Mouse (Mus musculus) R1 (cell line): Measurements from ENCODE around the gene Lrrc1.

Experiments
- DNase-seq: peaks from one replicate; pipeline ENCODE4 v3.0.0-alpha.2; 2018; ENCODE audit warnings: low read depth, low spot score

The Lrrc1 gene

DNA sequence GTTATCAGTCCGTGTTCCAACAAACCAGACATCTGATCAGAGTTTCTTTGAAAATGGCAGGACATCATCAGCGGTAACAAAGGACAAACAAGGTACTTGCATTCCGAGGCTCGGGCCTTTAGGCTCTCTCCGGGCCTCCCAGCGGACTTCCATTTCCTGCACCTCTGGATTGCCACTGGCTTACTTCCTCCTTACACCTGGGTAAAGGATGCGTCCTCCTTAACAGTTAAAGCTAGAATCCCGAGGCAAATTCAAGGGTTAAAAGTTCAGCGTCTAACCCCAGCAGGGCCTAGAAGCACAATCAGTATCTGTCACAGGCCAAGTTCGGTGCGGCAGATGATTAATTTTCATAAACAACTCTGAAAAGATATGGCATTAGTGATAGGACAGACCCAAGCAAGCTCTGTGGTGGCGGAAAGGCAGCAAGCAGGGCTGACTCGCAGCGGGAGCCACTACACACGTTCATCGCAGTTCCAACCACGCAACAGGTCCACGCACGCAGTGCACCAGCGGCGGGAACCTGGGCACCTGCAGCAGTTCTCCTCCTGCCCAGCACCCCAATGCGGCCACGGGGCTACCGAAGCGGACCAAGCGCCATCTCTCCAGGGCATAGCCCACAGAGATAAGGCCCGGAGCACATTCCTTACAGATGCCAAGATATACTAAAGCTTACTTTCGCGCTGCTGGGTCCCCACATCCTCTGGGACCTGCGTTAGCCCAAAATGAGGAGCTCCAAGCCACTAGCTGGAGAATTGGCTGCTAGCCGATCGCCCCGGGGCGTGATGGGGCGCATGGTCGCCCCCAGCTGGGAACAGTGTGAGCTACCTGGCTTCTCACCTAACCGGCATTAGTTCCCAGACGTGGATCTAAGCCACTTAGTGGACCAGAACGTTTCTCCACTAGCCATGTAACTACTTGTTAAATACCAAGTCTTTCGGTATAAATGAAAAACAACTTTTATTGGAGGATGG, 1.0 kb downstream of the Lrrc1 start:
- peak; percentile 51 for DNase-seq

- no peak for DNase-seq
Observed at GRCm38 (mm10) chr9:77541556-77541955, 3.1 kb downstream of the Lrrc1 start.

- DNase-seq: no peak
Observed at GRCm38 (mm10) chr9:77539232-77539631, 5.4 kb downstream of the Lrrc1 start.

DNA sequence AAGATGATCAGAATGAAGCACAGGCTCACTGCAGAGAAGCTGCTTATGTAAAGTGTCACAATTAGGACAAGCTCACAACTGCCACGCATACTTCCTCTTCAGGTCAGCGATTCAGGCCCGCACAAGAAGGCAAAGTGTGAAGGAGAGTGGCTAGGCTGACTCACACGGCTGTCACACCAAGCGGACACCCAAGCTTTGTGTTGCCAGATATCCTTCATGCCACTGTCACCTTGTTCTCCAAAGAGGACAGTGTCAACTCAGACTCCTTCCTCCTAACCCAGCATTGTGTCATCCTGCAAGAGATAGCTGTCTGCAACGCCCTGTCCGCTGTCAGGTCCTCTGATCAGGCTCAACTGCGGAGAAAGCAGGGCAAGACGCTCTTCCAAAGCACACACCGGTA, 7.3 kb downstream of the Lrrc1 start:
- no peak for DNase-seq

DNA sequence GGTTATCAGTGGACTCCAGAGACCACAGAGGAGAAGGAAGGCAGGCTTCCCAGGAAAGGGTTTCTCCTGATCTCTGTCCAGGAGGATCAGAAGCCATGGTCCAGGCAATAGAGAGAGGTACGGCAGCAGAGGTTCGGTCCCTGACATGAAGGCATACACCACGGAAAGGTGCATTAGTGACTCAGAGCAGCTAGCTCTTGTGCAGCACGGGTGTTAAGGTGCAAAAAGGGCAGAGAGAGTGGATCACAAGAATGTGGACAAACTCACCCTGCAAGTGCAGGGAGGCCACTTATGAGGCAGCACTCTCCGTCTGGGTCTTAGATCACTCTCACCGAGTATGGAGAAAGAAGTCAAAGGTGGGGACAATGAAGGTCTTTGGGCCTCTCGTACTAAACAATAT, 7.8 kb downstream of the Lrrc1 start:
- no peak for DNase-seq

- DNase-seq: no peak
Observed at GRCm38 (mm10) chr9:77536286-77536685, 8.4 kb downstream of the Lrrc1 start.

DNA sequence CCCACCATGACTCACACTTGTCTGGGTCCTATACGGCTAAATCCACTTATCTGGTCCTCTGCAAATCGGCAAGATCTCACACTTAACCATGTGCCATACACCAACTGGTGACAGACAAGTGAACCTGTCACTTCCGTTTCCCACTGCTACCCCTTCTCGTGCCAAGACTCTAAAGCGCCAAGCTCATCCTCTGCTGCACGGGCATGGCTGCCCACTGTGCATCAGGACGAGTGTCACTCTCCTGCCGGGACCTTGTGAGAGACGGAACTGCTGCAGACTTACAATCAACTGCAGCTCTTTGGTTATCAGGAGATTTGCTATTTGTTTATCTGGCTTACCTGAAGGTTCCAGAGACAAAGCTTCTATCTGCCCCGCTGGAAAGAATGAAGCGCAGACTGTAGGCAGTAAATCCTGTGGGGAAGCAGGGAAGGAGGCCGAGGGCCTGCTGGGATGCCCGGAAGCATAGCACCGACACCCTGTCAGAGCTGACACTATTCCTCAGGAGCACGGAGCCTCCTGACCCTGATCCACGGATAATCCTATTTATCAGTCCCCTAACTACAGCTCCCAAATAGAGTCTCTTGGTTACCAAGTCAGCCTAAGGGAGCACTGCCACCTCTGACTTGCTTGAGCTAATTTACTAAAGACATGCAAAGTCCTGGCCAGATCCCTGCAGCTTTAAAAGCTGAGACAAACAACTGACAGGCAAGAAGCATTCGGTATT, 9.5 kb downstream of the Lrrc1 start:
- no peak for DNase-seq

- no peak for DNase-seq
Observed at GRCm38 (mm10) chr9:77528379-77529041, 16.2 kb downstream of the Lrrc1 start.

- no peak for DNase-seq
Observed at GRCm38 (mm10) chr9:77527170-77527569, 17.5 kb downstream of the Lrrc1 start.

- DNase-seq: no peak
Observed at GRCm38 (mm10) chr9:77526715-77527114, 18.0 kb downstream of the Lrrc1 start.

DNA sequence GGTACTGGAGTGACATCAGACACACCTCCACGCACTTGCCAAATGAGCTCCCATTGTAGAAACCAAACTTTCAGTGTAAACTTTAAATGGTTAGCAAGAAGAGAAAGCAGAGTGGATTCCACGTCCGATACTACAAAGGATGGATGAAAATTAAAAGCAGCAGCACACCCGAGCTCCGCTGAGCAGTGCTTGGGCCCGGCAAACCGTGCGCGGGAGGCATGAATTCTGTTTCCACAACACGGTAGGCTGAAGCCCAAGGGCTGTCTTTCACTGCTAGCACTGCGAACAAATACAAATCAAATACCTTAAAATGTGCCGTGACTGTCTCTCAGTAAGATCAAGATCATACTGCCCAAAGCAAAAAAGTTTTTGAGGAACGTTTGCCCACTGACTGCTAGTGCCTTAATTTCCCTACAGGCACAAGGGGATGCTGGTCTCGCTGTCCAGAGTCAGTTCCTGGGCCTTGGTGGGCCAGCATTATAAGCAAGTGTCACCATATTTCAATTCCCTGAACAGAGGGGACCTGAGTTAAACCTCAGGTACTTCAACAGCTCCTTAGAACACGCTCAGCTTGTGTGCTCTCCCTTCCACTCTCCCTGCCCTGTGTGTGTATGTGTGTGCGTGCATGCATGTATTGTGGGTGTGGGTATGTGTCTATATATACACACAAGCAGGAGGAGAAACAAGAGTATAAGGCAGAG, 18.9 kb downstream of the Lrrc1 start:
- no peak for DNase-seq

- no peak for DNase-seq
Observed at GRCm38 (mm10) chr9:77523793-77524192, 20.9 kb downstream of the Lrrc1 start.

GRCm38 (mm10) chr9:77522476-77522875, 22.2 kb downstream of the Lrrc1 start:
- DNase-seq: no peak

GRCm38 (mm10) chr9:77519198-77519597, 25.5 kb downstream of the Lrrc1 start:
- DNase-seq: no peak

GRCm38 (mm10) chr9:77516782-77517364, 27.8 kb downstream of the Lrrc1 start:
- no peak for DNase-seq

GRCm38 (mm10) chr9:77513892-77514291, 30.8 kb downstream of the Lrrc1 start:
- DNase-seq: no peak

- no peak for DNase-seq
Observed at GRCm38 (mm10) chr9:77512220-77512619, 32.5 kb downstream of the Lrrc1 start.

- DNase-seq: no peak
Observed at GRCm38 (mm10) chr9:77510574-77510973, 34.1 kb downstream of the Lrrc1 start.

DNA sequence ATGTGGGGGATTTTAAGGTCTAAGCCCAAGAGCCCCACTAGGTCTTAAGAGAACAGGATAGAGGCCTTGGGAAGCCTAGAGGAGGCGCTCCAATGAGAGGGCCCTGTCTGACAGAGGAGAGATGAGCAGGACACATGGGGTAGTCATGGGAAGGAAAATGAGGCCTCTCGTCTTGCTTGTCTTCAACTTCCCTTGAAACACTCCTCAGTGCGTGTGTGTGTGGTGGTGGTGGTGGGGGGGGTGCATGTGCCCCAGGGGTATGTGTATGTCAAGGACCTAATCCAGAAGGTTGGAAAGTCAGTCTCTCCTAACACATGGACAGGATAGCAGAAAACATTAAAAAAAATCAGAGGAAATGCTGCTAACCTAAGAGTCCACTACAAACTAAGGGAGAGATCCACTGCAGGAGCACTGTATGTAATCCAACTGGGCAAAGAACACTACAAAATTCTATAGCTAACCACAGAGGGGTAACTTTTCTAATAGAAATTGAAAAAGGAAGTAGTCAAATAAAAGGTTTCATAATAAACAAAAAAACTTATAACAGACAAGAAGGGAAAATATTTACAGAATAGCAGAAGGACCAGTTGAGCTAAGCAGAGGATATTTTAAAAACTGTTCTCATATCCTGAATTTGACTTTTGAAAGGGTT, 36.8 kb downstream of the Lrrc1 start:
- no peak for DNase-seq

GRCm38 (mm10) chr9:77502548-77503438, 41.9 kb downstream of the Lrrc1 start:
- DNase-seq: no peak
